Mouse (Mus musculus) kidney, embryonic 14.5 days (tissue): ENCODE results near the gene Sart1. TPM values are rescaled to one million over a fixed set of nuclear protein-coding genes. Genes with fewer than 3 reads are reported as not detected.
A peak's percentile ranks its signal among the peaks of the same experiment; 100 is the strongest.
"Not testable (repeated sequence)": the region's sequence is repeated elsewhere in the genome, so short reads cannot be mapped to it uniquely, and the experiment has no call there.

Experiments used
- ATAC-seq: fragments of 200-750 bp; cut with Nextera tagmentation; 2 replicates; pipeline ENCODE4 v1.8.0; 2017; ENCODE audit warnings: moderate number of reproducible peaks, mild to moderate bottlenecking, moderate TSS enrichment, moderate library complexity; ENCODE audit not compliant: low FRiP score, low TSS enrichment
- H3K27ac ChIP-seq: fragments of 300-500 bp; sonication (generic); 2 replicates; pipeline ENCODE4 v1.5.1; 2014; ENCODE audit warnings: low read depth, mild to moderate bottlenecking, low read length, moderate library complexity, mixed read lengths
- H3K27me3 ChIP-seq: fragments of 300-500 bp; sonication (generic); 2 replicates; pipeline ENCODE4 v1.6.1; 2014; ENCODE audit warnings: mild to moderate bottlenecking, low read length; ENCODE audit not compliant: control insufficient read depth, insufficient read depth
- H3K36me3 ChIP-seq: fragments of 300-500 bp; sonication (generic); 2 replicates; pipeline ENCODE4 v1.6.1; 2014; ENCODE audit warnings: low read length, mixed read lengths; ENCODE audit not compliant: control insufficient read depth, insufficient read depth
- H3K4me1 ChIP-seq: fragments of 300-500 bp; sonication (generic); 2 replicates; pipeline ENCODE4 v1.6.1; 2014; ENCODE audit warnings: low read length, mixed read lengths; ENCODE audit not compliant: control insufficient read depth, insufficient read depth
- H3K4me2 ChIP-seq: fragments of 300-500 bp; sonication (generic); replicated peaks from 2 replicates; pipeline ENCODE4 v1.6.1; 2014; ENCODE audit warnings: low read depth, mild to moderate bottlenecking, low read length
- H3K4me3 ChIP-seq: fragments of 300-500 bp; sonication (generic); 2 replicates; pipeline ENCODE4 v1.5.1; 2014; ENCODE audit warnings: mild to moderate bottlenecking, low read length
- H3K9ac ChIP-seq: fragments of 300-500 bp; sonication (generic); 2 replicates; pipeline ENCODE4 v1.6.1; 2014; ENCODE audit warnings: low read depth, mild to moderate bottlenecking, low read length, moderate library complexity
- H3K9me3 ChIP-seq: fragments of 300-500 bp; sonication (generic); 2 replicates; pipeline ENCODE4 v1.6.1; 2016; ENCODE audit warnings: low read length; ENCODE audit not compliant: control insufficient read depth
- WGBS: fragments of 180-500 bp; shearing (Covaris S2); extraction: QIAGEN DNeasy Blood & Tissue Kit; methylation state at CpG from one replicate; pipeline ENCODE4 v1.1.7; 2014; 5-methylcytosine and 5-hydroxymethylcytosine counted together
- polyA plus RNA-seq: library from polyadenylated mRNA; unstranded; fragments of >200 nt; fragmentation: Nextera tagmentation; extraction: Ambion mirVana; gene quantifications from 2 replicates; pipeline ENCODE4 v1.2.1, GENCODE M21; 2014

Sart1 gene
- polyA plus RNA-seq, 1 experiment from 2014 or later, result 74.2 TPM

- Histone ChIP-seq H3K27ac (no peak overlapping the region), H3K9me3 (no peaks in the 10 kb centered on the region), H3K9ac (no peak overlapping the region), H3K27me3 (no peaks in the 10 kb centered on the region), H3K36me3 (0 out of 2 replicates have a peak, but pooled peaks cover 4% of the 10 kb centered on the region), H3K4me3 (no peak overlapping the region), H3K4me1 (0 out of 2 replicates have a peak, but pooled peaks cover 3% of the 10 kb centered on the region), H3K4me2 (no peak overlapping the region)
- 89% methylated on average over 13 of the region's 13 CpGs for WGBS
- no peak for ATAC-seq
Measured at GRCm38 (mm10) chr19:5408057-5409001, 19.8 kb upstream of the Sart1 start.

- H3K36me3 ChIP-seq, result 0 out of 2 replicates have a peak, but pooled peaks cover 4% of the 10 kb centered on the region
- H3K4me1 ChIP-seq, result 0 out of 2 replicates have a peak, but pooled peaks cover 3% of the 10 kb centered on the region
- peak overlapping the region; percentile 74 for H3K9ac ChIP-seq
- H3K4me3 ChIP-seq, result peak overlapping the region; percentile 59
- H3K27ac ChIP-seq, result peak overlapping the region; percentile 94
- WGBS, result 21% methylated on average over 7 of the region's 7 CpGs
- H3K27me3 ChIP-seq, result no peaks in the 10 kb centered on the region
- H3K4me2 ChIP-seq, result peak overlapping the region; percentile 77
- no peaks in the 10 kb centered on the region for H3K9me3 ChIP-seq
- ATAC-seq, result peak; percentile 68
Measured at GRCm38 (mm10) chr19:5407133-5407532, 18.6 kb upstream of the Sart1 start.

DNA sequence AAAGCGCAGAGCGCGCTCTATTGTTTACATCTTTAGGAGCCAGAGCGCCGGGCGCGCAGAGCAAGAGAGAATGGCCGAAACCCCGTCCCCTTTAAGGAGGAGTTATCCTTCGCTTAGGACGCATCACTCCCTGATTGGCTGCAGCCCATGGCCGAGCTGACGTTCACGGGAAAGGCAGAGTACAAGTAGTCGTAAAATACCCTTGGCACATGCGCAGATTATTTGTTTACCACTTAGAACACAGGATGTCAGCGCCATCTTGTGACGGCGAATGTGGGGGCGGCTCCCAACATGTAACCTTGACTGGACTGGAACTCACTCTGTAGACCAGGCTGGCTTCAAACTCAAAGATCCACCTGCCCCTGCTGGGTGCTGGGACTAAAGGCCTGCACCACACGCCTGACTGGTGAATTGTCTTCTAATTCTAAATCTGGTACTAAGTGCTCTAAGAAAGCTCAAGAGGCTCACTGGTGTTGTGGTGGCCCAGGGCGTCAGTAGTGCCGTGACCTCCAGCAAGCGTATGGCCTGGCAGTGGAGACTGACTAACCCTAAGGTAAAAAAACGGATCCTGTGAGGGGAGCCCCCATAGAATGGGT, 18.1 kb upstream of the Sart1 start:
- not testable (repeated sequence) for H3K9me3 ChIP-seq, H3K27me3 ChIP-seq, H3K36me3 ChIP-seq, H3K4me1 ChIP-seq
- H3K4me3 ChIP-seq, result peak overlapping the region; percentile 59
- peak; percentile 84 for ATAC-seq
- H3K4me2 ChIP-seq, result peak overlapping the region; percentile 77
- peak overlapping the region; percentile 74 for H3K9ac ChIP-seq
- 22% methylated on average over 21 of the region's 25 CpGs for WGBS
- H3K27ac ChIP-seq, result peak overlapping the region; percentile 94

- no peaks in the 10 kb centered on the region for H3K27me3 ChIP-seq
- peak overlapping the region; percentile 39 for H3K4me3 ChIP-seq
- H3K9me3 ChIP-seq, result no peaks in the 10 kb centered on the region
- ATAC-seq, result no peak
- 14% methylated on average over 7 of the region's 7 CpGs for WGBS
- peak overlapping the region; percentile 52 for H3K4me2 ChIP-seq
- H3K9ac ChIP-seq, result peak overlapping the region; percentile 51; the same call in 1 of the 2 replicates
- H3K27ac ChIP-seq, result peak overlapping the region; percentile 26; the same call in 1 of the 2 replicates
- H3K4me1 ChIP-seq, result 0 out of 2 replicates have a peak, but pooled peaks cover 3% of the 10 kb centered on the region
- H3K36me3 ChIP-seq, result 0 out of 2 replicates have a peak, but pooled peaks cover 4% of the 10 kb centered on the region
Measured at GRCm38 (mm10) chr19:5405924-5406323, 17.4 kb upstream of the Sart1 start.

- H3K4me2 ChIP-seq, result no peak within 1 kb of the TSS
- ATAC-seq, result no peak
- no peaks in the 10 kb centered on the region for H3K9me3 ChIP-seq
- no peaks in the 10 kb centered on the region for H3K27me3 ChIP-seq
- no peak within 1 kb of the TSS for H3K9ac ChIP-seq
- no peaks in the 10 kb centered on the region for H3K4me1 ChIP-seq
- H3K4me3 ChIP-seq, result no peak within 1 kb of the TSS
- WGBS, result 78% methylated on average over 8 of the region's 8 CpGs
- no peak within 1 kb of the TSS for H3K27ac ChIP-seq
- H3K36me3 ChIP-seq, result no peaks in the 10 kb centered on the region
Measured at GRCm38 (mm10) chr19:5402293-5402692, 13.8 kb upstream of the Sart1 start, which contains the start of gene Tsga10ip. Gene Tsga10ip (minus strand): TSS chr19:5402526.

GRCm38 (mm10) chr19:5401073-5401472, 12.6 kb upstream of the Sart1 start:
- H3K4me3 ChIP-seq, H3K4me1 ChIP-seq, H3K4me2 ChIP-seq, H3K27ac ChIP-seq, ATAC-seq, H3K36me3 ChIP-seq, H3K9me3 ChIP-seq, H3K9ac ChIP-seq, H3K27me3 ChIP-seq: not testable (repeated sequence)
- 74% methylated on average over 4 of the region's 4 CpGs for WGBS

GRCm38 (mm10) chr19:5395371-5395770, 6.9 kb upstream of the Sart1 start:
- no peaks in the 10 kb centered on the region for H3K27me3 ChIP-seq
- H3K9me3 ChIP-seq, result no peaks in the 10 kb centered on the region
- no peak overlapping the region for H3K9ac ChIP-seq
- no peak for ATAC-seq
- no peak overlapping the region for H3K4me2 ChIP-seq
- H3K27ac ChIP-seq, result no peak overlapping the region
- 75% methylated on average over 4 of the region's 4 CpGs for whole genome bisulfite sequencing
- 0 out of 2 replicates have a peak, but pooled peaks cover 1% of the 10 kb centered on the region for H3K4me1 ChIP-seq
- no peaks in the 10 kb centered on the region for H3K36me3 ChIP-seq
- no peak overlapping the region for H3K4me3 ChIP-seq

- H3K4me1 ChIP-seq, result peaks cover 8% of the 10 kb centered on the region; the same call in 1 of the 2 replicates
- no peak overlapping the region for H3K4me2 ChIP-seq
- no peak overlapping the region for H3K27ac ChIP-seq
- no peak overlapping the region for H3K9ac ChIP-seq
- H3K36me3 ChIP-seq, result no peaks in the 10 kb centered on the region
- WGBS, result 51% methylated on average over 10 of the region's 10 CpGs
- ATAC-seq, result no peak
- no peaks in the 10 kb centered on the region for H3K9me3 ChIP-seq
- H3K4me3 ChIP-seq, result no peak overlapping the region
- H3K27me3 ChIP-seq, result no peaks in the 10 kb centered on the region
Measured at GRCm38 (mm10) chr19:5394168-5394567, 5.7 kb upstream of the Sart1 start.
